Mouse (Mus musculus) forebrain, embryonic 15.5 days (tissue): ENCODE data around the gene Pfkfb3. TPM values are rescaled to one million over a fixed set of nuclear protein-coding genes. Genes with fewer than 3 reads are reported as not detected.

Experiments used
- ATAC-seq: fragments of 200-750 bp; cut with Nextera tagmentation; replicated peaks from 2 replicates; pipeline ENCODE4 v1.8.0; 2017; ENCODE audit warnings: mild to moderate bottlenecking, moderate TSS enrichment, moderate library complexity
- H3K27ac ChIP-seq: fragments of 300-500 bp; sonication (generic); replicated peaks from 2 replicates; pipeline ENCODE4 v1.5.1; 2015; ENCODE audit warnings: mild to moderate bottlenecking, inconsistent platforms
- H3K27me3 ChIP-seq: fragments of 300-500 bp; sonication (generic); 2 replicates; pipeline ENCODE4 v1.6.1; 2015; ENCODE audit warnings: inconsistent platforms
- H3K36me3 ChIP-seq: fragments of 300-500 bp; sonication (generic); 2 replicates; pipeline ENCODE4 v1.6.1; 2015; ENCODE audit warnings: mild to moderate bottlenecking, inconsistent platforms
- H3K4me1 ChIP-seq: fragments of 300-500 bp; sonication (generic); 2 replicates; pipeline ENCODE4 v1.6.1; 2015; ENCODE audit warnings: inconsistent platforms
- H3K4me2 ChIP-seq: fragments of 300-500 bp; sonication (generic); replicated peaks from 2 replicates; pipeline ENCODE4 v1.6.1; 2015; ENCODE audit warnings: mild to moderate bottlenecking, inconsistent platforms
- H3K4me3 ChIP-seq: fragments of 300-500 bp; sonication (generic); 2 replicates; pipeline ENCODE4 v1.5.1; 2015; ENCODE audit warnings: mild to moderate bottlenecking, inconsistent platforms
- H3K9ac ChIP-seq: fragments of 300-500 bp; sonication (generic); replicated peaks from 2 replicates; pipeline ENCODE4 v1.6.1; 2015; ENCODE audit warnings: mild to moderate bottlenecking, inconsistent platforms
- H3K9me3 ChIP-seq: fragments of 300-500 bp; sonication (generic); 2 replicates; pipeline ENCODE4 v1.6.1; 2016; ENCODE audit warnings: inconsistent platforms
- WGBS: fragments of 180-500 bp; shearing (Covaris S2); methylation state at CpG from one replicate; pipeline ENCODE4 v1.1.7; 2015; ENCODE audit warnings: mixed read lengths; 5-methylcytosine and 5-hydroxymethylcytosine counted together
- polyA plus RNA-seq: library from polyadenylated mRNA; unstranded; fragments of >200 nt; fragmentation: Nextera tagmentation; extraction: Ambion mirVana; gene quantifications from 2 replicates; pipeline ENCODE4 v1.2.1, GENCODE M21; 2015

Pfkfb3 gene
- 32.5 and 33.5 TPM in 2 replicates for polyA plus RNA-seq

GRCm38 (mm10) chr2:11553471-11554400, at the start of gene Pfkfb3:
TSS of gene Pfkfb3 (minus strand) at chr2:11554077.
- ATAC-seq = peak; percentile 90
- H3K4me3 ChIP-seq = peak within 1 kb of the TSS; percentile 59
- peaks cover 20% of the 10 kb centered on the region for H3K27me3 ChIP-seq
- H3K4me2 ChIP-seq = peak within 1 kb of the TSS; percentile 94
- peaks cover 18% of the 10 kb centered on the region for H3K4me1 ChIP-seq
- H3K9me3 ChIP-seq = no peaks in the 10 kb centered on the region
- WGBS = 2% methylated on average over 63 of the region's 67 CpGs
- H3K27ac ChIP-seq = no peak within 1 kb of the TSS
- peak within 1 kb of the TSS; percentile 60 for H3K9ac ChIP-seq
- H3K36me3 ChIP-seq = no peaks in the 10 kb centered on the region

DNA sequence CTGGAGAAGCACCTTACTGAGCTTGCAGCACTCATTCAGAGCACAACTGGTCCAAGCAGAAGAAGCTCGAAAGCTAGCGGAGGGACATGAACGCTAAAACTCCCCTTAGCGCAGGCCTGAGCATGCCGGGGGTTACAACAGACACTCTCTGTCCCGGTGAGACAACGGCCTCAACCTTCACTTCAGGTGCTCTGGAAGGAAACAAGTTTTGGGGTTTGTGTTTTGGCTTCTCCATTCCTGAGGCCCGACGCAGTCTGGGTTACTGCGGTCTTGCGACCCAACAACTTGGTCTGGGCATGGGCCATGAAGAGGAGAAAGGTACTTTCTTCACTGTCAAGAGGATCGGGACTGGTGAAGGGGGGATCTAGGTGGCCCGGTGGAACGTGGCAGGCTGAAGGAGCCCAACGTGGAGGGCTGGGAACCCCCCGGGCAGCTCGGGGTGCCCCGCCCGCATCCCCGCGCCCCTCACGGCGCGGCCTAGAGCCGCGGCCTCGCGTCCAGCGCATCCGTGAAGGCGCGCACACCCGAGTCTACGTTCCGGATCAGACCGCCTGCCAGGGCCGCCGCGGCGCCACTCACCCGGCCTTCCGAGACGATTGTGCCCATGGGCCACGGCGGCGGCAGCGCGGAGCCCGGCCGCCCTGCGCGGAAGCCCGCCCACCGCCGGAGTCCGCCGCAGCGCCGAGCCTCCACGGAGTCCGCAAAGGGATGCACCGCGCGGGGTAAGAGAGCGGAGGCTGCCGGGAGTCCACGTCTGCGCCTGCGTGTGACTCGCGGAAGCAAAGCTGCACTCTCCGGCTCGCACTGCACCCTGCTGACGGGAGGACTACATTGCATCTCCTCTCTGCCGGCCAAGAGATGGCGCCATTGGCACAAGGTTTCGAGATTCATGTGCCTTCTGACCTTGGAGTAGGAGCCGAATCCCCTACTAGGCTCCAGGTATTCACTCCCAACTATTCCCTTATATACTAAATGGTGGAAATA, 48.9 kb upstream of the Pfkfb3 start:
- Histone ChIP-seq H3K4me1 (peaks cover 13% of the 10 kb centered on the region), H3K9ac (peak overlapping the region; percentile 96), H3K4me3 (peak overlapping the region; percentile 89), H3K4me2 (peak overlapping the region; percentile 58), H3K27ac (peak overlapping the region; percentile 65), H3K9me3 (no peaks in the 10 kb centered on the region), H3K27me3 (no peaks in the 10 kb centered on the region), H3K36me3 (peaks cover 21% of the 10 kb centered on the region)
- WGBS = under 1% methylated on average over 78 of the region's 78 CpGs
- peak; percentile 100 for ATAC-seq

DNA sequence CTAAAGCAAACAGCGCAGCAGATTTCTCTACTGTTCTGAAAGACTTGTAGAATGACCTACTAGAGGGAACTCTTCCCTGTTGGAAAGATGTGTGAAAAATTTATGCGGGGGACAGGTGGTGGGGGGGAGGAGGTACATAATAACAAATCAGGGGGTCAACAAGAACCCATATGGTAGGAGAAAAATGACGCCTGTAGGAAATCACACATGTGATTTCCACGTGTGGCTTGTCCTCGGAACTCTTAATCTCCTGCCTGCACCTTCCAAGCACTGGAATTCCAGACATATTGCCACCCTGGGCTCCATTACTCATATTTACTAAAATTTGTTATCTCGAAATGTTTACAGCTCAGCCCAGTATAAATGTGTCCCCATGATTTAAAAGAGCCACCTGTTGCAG, 47.9 kb upstream of the Pfkfb3 start:
- H3K4me2 ChIP-seq = peak overlapping the region; percentile 58
- H3K9me3 ChIP-seq = no peaks in the 10 kb centered on the region
- H3K27me3 ChIP-seq = no peaks in the 10 kb centered on the region
- H3K9ac ChIP-seq = peak overlapping the region; percentile 96
- peaks cover 13% of the 10 kb centered on the region for H3K4me1 ChIP-seq
- H3K4me3 ChIP-seq = peak overlapping the region; percentile 89
- H3K27ac ChIP-seq = no peak overlapping the region
- peaks cover 31% of the 10 kb centered on the region for H3K36me3 ChIP-seq
- no peak for ATAC-seq
- WGBS = 84% methylated on average over 6 of the region's 6 CpGs

- WGBS = 97% methylated on average over 7 of the region's 7 CpGs
- peaks cover 13% of the 10 kb centered on the region for H3K4me1 ChIP-seq
- H3K36me3 ChIP-seq = peaks cover 62% of the 10 kb centered on the region
Observed at GRCm38 (mm10) chr2:11597906-11598305, 44.0 kb upstream of the Pfkfb3 start.

DNA sequence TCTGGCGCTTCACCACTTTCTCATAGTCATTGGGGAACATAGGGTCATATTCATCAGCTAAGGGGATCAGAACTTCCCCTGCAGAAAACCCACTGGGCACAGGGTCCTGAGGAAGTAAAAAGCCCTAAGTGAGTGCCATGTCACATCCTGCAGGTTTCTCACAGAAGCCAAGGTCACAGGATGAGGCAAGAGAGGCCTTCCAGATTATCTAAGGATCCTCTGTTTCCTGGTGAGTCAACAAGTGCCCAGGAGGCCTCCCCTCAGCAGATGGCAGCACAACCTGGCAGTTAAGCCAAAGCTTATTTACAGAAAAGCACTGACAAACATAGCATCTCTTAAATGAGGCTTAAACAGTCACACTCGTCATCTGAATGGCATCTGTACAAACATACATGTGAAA, 42.8 kb upstream of the Pfkfb3 start:
- no peak overlapping the region for H3K4me3 ChIP-seq
- WGBS = 86% methylated on average over 2 of the region's 2 CpGs
- H3K27ac ChIP-seq = no peak overlapping the region

More at GRCm38 (mm10) chr2:11597906-11598305, 44.0 kb upstream of the Pfkfb3 start:
- Histone ChIP-seq H3K4me3 (no peak overlapping the region), H3K27me3 (no peaks in the 10 kb centered on the region), H3K27ac (no peak overlapping the region), H3K4me2 (no peak overlapping the region), H3K9me3 (no peaks in the 10 kb centered on the region), H3K9ac (no peak overlapping the region)
- no peak for ATAC-seq

GRCm38 (mm10) chr2:11587996-11588395, 34.1 kb upstream of the Pfkfb3 start:
- no peak overlapping the region for H3K4me2 ChIP-seq
- WGBS = 97% methylated on average over 4 of the region's 4 CpGs
- H3K9ac ChIP-seq = no peak overlapping the region
- H3K9me3 ChIP-seq = no peaks in the 10 kb centered on the region
- no peak overlapping the region for H3K4me3 ChIP-seq
- H3K36me3 ChIP-seq = peaks cover 97% of the 10 kb centered on the region
- H3K27ac ChIP-seq = no peak overlapping the region
- no peaks in the 10 kb centered on the region for H3K27me3 ChIP-seq
- no peak for ATAC-seq
- no peaks in the 10 kb centered on the region for H3K4me1 ChIP-seq

More for the DNA sequence above, 42.8 kb upstream of the Pfkfb3 start:
- Histone ChIP-seq H3K4me1 (peaks cover 5% of the 10 kb centered on the region), H3K27me3 (no peaks in the 10 kb centered on the region), H3K9ac (no peak overlapping the region), H3K36me3 (peaks cover 74% of the 10 kb centered on the region), H3K9me3 (no peaks in the 10 kb centered on the region), H3K4me2 (no peak overlapping the region)
- ATAC-seq = no peak

DNA sequence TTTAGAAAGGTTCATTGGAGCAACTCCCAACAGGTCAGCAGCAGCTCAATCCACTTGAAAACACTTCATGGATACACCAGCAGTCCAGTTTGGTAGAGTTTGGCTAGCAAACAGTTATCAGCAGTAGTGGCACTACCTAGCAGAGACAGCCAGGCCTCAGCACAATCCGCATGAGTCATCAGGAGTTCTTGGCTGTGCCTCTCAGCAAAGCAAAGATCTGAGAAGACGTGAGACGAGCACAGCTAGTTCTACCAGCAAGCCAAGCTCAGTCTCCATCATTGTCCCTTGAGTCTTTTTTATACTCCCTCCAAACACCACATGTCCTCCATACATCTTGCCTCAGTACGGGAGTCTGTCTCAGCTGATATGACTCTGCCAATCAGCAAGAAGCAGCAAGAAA, 25.5 kb upstream of the Pfkfb3 start:
- H3K4me1 ChIP-seq = no peaks in the 10 kb centered on the region
- no peak overlapping the region for H3K27ac ChIP-seq
- H3K9me3 ChIP-seq = no peaks in the 10 kb centered on the region
- H3K36me3 ChIP-seq = peaks cover 21% of the 10 kb centered on the region
- H3K27me3 ChIP-seq = no peaks in the 10 kb centered on the region
- H3K9ac ChIP-seq = no peak overlapping the region
- 95% methylated on average over 4 of the region's 4 CpGs for WGBS
- no peak overlapping the region for H3K4me2 ChIP-seq
- no peak for ATAC-seq
- H3K4me3 ChIP-seq = no peak overlapping the region

- H3K4me3 ChIP-seq = no peak overlapping the region
Observed at GRCm38 (mm10) chr2:11578187-11578586, 24.3 kb upstream of the Pfkfb3 start.

DNA sequence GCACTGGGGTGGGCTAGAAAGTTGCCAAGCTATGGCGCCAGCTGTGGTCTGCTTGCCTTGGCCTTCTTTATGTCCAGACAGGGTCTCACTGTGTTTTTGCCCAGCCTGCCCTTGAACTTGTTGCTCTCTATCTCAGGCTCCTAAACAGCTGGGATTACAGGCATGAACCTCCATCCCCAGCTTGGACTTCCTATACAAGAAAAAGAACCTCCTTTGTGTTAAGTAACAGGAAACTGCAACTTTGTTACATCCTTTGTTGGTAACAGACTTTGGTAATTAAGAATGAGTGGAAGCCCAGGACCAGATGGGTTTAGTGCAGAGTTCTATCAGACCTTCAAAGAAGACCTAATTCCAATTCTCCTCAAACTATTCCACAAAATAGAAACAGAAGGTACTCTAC, 19.8 kb upstream of the Pfkfb3 start:
- Histone ChIP-seq H3K27me3 (no peaks in the 10 kb centered on the region), H3K36me3 (no peaks in the 10 kb centered on the region), H3K9me3 (no peaks in the 10 kb centered on the region), H3K4me2 (no peak overlapping the region), H3K27ac (no peak overlapping the region), H3K4me1 (no peaks in the 10 kb centered on the region), H3K9ac (no peak overlapping the region), H3K4me3 (no peak overlapping the region)
- ATAC-seq = no peak
- WGBS = 97% methylated on average over 1 of the region's 1 CpGs

More at GRCm38 (mm10) chr2:11578187-11578586, 24.3 kb upstream of the Pfkfb3 start:
- no peak for ATAC-seq
- H3K27ac ChIP-seq = no peak overlapping the region
- H3K27me3 ChIP-seq = no peaks in the 10 kb centered on the region
- 93% methylated on average over 6 of the region's 6 CpGs for WGBS
- no peaks in the 10 kb centered on the region for H3K4me1 ChIP-seq
- no peaks in the 10 kb centered on the region for H3K9me3 ChIP-seq
- H3K9ac ChIP-seq = no peak overlapping the region
- no peak overlapping the region for H3K4me2 ChIP-seq
- H3K36me3 ChIP-seq = peaks cover 11% of the 10 kb centered on the region

GRCm38 (mm10) chr2:11571004-11571535, 17.2 kb upstream of the Pfkfb3 start:
- H3K9me3 ChIP-seq = no peaks in the 10 kb centered on the region
- H3K9ac ChIP-seq = no peak overlapping the region
- WGBS = 47% methylated on average over 6 of the region's 6 CpGs

DNA sequence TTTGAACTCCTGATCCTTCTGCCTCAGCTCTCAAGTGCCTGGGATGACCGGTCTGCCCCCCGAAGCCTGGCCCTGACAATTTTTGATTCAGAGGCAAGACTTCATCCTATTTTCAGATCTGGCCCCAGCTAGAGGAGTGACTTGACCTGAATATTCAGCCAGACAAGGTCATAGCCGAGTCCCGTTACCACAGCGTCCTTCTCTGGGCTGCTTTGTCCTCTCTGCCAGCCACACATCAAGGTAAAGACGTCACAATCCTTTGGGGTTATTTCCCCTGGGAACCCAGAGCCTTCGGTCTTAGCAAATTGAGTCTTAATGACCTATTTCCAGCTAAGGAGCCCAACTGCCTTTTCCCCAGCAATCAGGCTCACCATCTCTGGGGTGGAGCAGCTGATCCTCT, 14.6 kb upstream of the Pfkfb3 start:
- Histone ChIP-seq H3K4me3 (no peak overlapping the region), H3K27me3 (no peaks in the 10 kb centered on the region), H3K27ac (no peak overlapping the region), H3K9ac (no peak overlapping the region), H3K4me1 (no peaks in the 10 kb centered on the region), H3K36me3 (no peaks in the 10 kb centered on the region), H3K9me3 (no peaks in the 10 kb centered on the region), H3K4me2 (no peak overlapping the region)
- 92% methylated on average over 7 of the region's 7 CpGs for WGBS
- no peak for ATAC-seq

More at GRCm38 (mm10) chr2:11571004-11571535, 17.2 kb upstream of the Pfkfb3 start:
- no peak overlapping the region for H3K4me2 ChIP-seq
- H3K27me3 ChIP-seq = no peaks in the 10 kb centered on the region
- H3K4me3 ChIP-seq = no peak overlapping the region
- H3K36me3 ChIP-seq = no peaks in the 10 kb centered on the region
- no peak for ATAC-seq
- H3K27ac ChIP-seq = no peak overlapping the region
- H3K4me1 ChIP-seq = no peaks in the 10 kb centered on the region
